Mouse (Mus musculus): ENCODE data around the gene Lrrc32.

DNA sequence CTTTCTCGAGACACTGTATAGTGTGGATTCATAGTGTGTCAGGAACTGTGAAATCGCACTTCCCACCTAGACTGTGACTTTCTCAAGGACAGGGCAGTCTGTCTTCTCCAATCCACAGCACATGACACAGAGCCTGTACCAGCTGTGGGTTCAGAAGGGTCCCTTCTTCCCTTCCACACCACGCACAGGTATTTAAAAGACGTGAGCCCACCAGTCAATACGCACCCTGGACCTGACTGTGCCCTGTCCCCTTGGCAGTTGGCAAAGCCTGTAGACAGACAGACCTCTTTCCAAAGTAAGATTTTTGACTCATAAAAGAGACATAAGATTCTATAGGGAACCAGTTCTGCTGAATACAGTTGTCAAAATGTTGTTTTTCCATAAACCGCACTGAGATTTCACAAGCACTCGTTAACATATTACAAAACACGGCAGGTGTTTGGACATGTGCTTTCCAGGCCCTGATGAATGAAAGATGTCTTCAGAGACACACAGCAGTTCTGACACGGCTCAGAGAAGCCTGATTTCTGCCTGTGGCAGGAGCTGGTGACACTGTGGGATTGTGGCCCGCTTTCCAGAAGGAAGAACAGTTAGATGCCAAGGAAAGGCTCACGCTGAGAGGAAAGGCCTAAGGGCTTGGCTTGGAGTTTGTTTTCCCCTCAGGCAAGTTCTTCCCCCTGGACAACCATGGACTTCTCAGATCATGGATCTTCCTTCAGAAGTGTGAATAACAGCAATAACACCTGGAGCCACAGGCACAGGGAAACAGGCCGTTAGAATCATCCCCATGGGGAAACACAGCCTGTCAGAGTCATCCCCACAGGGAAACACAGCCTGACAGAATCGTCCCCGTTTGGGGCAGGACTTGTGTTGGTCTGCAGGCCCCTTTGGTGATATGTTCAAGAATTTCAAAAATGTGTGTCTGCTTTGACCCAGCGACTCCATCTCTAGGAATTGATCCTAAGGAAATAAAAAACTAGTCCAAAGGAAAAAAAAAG is 22.2 kb downstream of the Lrrc32 start:
- TF ChIP-seq CTCF (IDR thresholded peaks at IDR 0.05; ENCODE audit: low read depth, low read length) (no peak), POLR2A (IDR thresholded peaks at IDR 0.05; ENCODE audit: insufficient read depth, low read length) (no peak)
